Mouse (Mus musculus): ENCODE data around the gene Smarcb1.

GRCm38 (mm10) chr10:75934991-75935390 lies 13.6 kb upstream of the Smarcb1 start:
- TF ChIP-seq CTCF (IDR thresholded peaks at IDR 0.05; ENCODE audit: borderline replicate concordance, extremely low read depth, insufficient read depth, insufficient read length), result no peak
- no peak for TF ChIP-seq POLR2A (IDR thresholded peaks at IDR 0.05; ENCODE audit: borderline replicate concordance, extremely low read depth, insufficient read depth, insufficient read length, poor library complexity, severe bottlenecking)

Measured in brain, embryonic 14.5 days (tissue).